Mouse (Mus musculus): ENCODE measurements around the gene Hap1.

DNA sequence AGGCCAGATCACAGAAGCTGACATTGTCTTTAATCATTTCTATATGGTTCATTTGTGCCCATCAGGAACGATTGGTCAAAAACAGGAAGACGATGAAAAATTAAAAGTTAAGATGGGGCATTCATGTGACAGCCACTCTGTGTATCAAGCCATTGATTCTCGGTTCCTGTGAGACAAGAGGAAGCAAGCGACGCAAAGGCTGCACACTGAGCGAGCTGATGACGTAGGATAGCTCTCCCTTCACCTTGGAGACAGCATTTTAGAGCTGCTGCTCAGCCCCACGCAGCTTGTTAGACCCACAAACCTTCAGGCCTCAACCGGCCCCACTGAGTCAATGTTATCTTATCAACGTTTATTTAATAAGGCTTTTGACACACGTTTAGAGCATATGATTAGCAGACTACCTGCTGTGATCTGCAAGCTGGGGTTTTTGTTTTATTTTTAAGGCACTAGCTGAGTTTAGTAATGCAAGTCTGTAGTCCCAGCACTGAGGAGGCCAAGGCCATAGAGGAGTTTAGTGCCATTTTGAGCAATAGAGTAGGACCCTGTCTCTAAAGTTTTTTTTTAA, 30.8 kb downstream of the Hap1 start:
- TF ChIP-seq POLR2A (IDR thresholded peaks at IDR 0.05; ENCODE audit: insufficient read length, low read depth) (no peak), USF1 (IDR thresholded peaks at IDR 0.05; ENCODE audit: low read depth) (no peak), MAX (IDR thresholded peaks at IDR 0.05; ENCODE audit: low read depth) (no peak), POLR2AphosphoS2 (IDR thresholded peaks at IDR 0.05; ENCODE audit: insufficient read length, low read depth) (no peak), SRF (IDR thresholded peaks at IDR 0.05; ENCODE audit: control insufficient read depth, insufficient read length, low read depth) (no peak), TCF3 (IDR thresholded peaks at IDR 0.05; ENCODE audit: insufficient read length, low read depth) (no peak), REST (IDR thresholded peaks at IDR 0.05; ENCODE audit: insufficient read depth, insufficient read length) (no peak), E2F4 (IDR thresholded peaks at IDR 0.05; ENCODE audit: insufficient read depth) (no peak)
